Mouse (Mus musculus): ENCODE measurements around the gene Prkaca.
A peak's percentile ranks its signal among the peaks of the same experiment; 100 is the strongest.

GRCm38 (mm10) chr8:84024171-84024570 lies 51.4 kb downstream of the Prkaca start:
- TF ChIP-seq CTCF (IDR thresholded peaks at IDR 0.05; ENCODE audit: low read depth, low read length): peak; percentile 86
- no peak for TF ChIP-seq POLR2A (IDR thresholded peaks at IDR 0.05; ENCODE audit: extremely low read depth, insufficient read depth, low read length)
